Mouse (Mus musculus) brain, embryonic 14.5 days (tissue): ENCODE measurements at regions not wholly inside any gene's neighbourhood (a gene's known extent, or its start where the extent isn't known, plus 50 kb on each side); places are given as distances from the start of the nearest gene placed in this dataset.

Experiments used
- DNase-seq: peaks from one replicate; pipeline ENCODE4 v3.0.0-alpha.2; 2011; ENCODE audit warnings: low read depth
- CTCF ChIP-seq: fragments of 200-500 bp; IDR thresholded peaks from 2 replicates; pipeline ENCODE4 v1.5.1; 2012; ENCODE audit warnings: inconsistent platforms, mild to moderate bottlenecking, moderate library complexity, borderline replicate concordance; ENCODE audit not compliant: insufficient read depth, insufficient read length; ENCODE audit errors: extremely low read depth
- POLR2A ChIP-seq: fragments of 200-500 bp; IDR thresholded peaks from 2 replicates; pipeline ENCODE4 v1.6.1; 2012; ENCODE audit warnings: mild to moderate bottlenecking, inconsistent platforms, borderline replicate concordance; ENCODE audit not compliant: poor library complexity, insufficient read depth, insufficient read length, severe bottlenecking; ENCODE audit errors: extremely low read depth

DNA sequence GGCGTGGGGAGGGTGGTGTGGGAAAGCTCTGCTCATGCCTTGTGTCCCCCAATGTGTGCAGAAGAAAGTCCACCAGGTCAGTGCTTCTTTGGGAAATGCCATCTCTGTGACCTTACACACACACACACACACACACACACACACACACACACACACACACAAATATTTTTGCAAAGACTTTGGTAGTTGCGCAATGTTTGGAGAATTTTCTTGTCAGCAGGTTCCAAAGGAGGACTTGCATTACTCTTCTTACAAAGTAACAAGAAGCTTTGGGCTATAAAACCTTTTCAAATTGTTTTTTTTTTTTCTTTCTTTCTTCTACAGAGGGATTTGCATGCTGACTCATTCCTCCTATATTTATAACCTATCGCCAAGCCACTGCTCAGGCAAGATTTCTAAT, 59.1 kb upstream of the Npvf start:
- TF ChIP-seq CTCF (no peak), POLR2A (no peak)
- no peak for DNase-seq

DNA sequence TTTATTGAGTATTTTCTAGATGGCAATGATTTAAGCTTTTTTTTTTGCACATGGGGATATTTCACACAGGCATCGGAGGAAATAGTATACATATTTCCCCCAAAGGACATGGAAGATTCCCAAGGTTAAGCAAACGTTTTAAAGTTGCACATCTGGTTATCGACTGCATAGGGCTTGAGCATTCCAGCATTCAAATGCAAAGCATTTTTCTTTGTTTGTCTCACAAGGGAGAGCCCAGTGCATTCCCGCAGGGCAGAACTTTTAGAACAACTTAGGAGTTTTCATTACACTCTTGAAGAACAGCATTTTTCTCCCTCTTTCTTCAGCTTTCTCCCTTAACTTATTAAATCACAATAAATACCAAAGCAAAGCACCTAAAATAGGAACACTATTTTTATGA, 64.4 kb upstream of the Npvf start:
- DNase-seq, result no peak
- TF ChIP-seq POLR2A, result no peak
- no peak for TF ChIP-seq CTCF

DNA sequence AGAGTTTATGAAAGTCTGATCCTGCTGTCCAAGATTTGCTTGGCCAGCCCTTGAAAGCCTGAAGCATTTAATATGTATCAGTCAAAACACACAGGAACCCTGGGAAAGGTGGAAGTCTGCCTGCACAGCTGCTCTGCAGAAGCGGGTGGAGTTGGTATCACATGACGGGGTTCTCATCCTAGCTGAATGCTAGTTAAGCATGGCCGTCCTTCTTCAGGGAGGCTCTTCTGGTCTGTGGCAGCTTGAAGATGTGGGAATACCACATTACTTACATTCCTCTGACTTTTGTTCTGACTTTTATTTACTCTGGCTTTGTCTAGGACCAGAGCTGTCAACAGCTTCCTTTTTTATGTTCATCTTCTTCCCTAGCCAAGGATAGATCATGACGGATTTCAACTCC, 66.1 kb upstream of the Npvf start:
- no peak for TF ChIP-seq CTCF
- no peak for TF ChIP-seq POLR2A
- no peak for DNase-seq

DNA sequence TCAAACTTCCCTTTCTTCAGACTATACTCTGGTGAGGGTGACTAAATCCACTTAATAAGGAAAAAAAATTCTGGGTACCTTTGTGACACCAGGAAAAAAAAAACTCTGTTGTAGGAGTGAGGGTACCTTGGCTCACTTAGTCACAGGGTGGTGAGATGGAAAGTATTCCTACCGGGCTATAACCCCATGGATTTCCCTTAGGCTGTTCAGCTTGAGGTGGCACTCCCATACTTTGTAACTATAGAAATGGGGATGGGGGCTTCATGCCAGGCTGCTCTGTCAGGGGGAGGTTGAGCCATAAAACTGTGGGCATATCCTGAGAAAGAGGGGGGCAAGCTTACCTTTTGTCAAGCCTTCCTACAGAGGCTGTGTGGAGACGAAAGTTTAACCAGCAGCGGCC, 71.4 kb upstream of the Npvf start:
- TF ChIP-seq CTCF, result no peak
- no peak for TF ChIP-seq POLR2A
- no peak for DNase-seq

DNA sequence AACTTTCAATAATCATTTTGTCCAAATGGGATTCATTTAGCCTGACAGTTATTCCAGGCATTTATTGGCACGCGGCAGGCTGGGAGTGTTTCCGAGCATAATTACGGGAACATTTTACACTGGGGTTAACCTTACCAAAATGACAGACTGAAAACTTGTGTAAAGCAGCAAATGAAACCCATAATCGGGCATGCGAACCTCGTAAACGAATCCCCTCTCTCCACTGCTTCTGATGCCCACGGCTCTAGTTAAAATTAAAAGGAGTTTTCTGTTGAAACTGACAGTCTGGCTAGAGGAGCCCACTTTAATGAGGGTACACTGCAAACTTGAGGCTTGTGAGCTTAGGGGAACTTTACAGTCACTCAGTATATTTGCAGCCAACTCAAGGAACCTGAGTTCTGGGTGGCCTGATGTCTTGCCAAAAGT, 71.9 kb upstream of the Npvf start:
- TF ChIP-seq POLR2A (no peak), CTCF (no peak)
- peak; percentile 29 for DNase-seq

DNA sequence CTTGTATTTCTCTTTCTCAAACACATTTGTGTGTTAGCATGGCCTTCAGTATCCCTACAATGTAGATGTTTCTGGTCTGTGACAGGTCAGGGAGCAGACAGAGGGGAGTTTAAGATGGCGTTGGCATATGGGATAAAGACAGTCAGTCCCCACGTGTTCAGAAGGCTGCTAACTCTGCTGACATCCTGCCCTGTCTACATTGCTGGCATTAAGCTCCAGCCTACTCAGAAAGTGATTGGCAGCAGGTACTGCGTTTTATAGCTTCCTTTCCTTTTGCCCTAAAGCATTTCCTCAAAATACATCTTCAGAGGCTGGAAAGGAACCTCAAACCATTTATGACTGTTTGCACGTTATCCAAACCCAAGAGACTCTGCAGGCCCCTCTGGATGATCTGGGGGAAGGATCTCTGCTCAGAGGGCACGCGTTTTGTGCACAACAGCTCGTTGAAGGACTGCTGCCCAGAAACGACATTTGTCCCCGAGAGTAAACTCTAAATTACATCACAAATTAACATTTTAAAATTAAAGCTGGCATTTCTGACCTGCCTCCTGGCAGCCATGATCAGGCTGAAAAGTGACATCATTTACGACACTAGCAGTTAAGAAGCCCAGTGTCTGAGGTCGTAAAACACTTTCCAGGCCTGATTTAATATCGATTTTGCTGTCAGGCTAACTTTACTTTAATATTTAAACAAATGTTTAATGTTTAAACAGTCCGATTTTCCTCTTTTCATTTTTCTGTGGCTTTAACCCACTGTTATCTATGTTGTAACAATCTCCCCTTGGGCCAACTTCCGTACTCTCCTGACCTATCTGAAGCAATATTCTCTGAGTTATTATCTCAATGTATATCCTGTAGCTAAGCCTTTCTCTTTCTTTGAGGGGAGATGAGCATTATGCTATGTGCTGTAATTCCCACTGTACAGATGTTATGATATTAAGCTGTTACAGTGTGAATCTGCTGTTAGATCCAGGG, 76.8 kb upstream of the Npvf start:
- no peak for DNase-seq
- no peak for TF ChIP-seq POLR2A
- TF ChIP-seq CTCF, result no peak

DNA sequence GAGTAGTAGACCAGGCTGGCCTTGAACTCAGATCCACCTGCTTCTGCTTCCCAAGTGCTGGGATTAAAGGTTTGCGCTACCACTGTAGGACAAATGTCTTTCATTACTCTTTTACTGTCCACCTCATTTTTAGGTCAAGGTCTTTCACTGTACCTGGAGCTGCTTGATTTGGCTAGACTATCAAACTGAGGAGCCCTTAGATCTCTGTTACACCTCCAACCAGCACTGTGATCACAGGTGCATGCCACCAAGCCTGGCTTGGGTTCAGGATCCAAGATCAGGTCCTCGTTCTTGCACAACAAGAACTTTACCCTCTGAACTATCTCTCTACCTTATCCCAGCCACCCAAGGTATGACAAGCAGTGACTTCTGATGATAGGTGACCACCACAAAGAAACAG, 80.5 kb upstream of the Npvf start:
- TF ChIP-seq CTCF, result no peak
- no peak for TF ChIP-seq POLR2A
- no peak for DNase-seq

DNA sequence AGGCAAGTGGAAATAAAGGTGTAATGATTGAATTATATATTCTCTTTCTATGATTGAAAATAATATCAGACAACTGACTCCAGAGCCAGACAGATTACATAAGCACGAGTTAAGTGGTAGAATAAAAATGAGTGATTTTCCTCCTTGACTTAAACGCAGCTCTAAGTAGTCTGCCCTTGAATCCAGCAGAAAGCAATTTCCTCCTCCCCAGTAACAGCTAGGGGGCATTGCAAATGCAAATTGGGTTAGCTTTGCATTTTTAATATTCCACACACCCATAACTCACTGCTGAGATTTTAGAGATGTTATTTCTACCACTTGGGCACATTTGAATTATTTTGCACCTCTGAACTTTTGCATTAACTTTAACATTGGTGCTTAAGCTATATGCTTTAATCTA, 81.6 kb upstream of the Npvf start:
- peak; percentile 61 for DNase-seq
- TF ChIP-seq CTCF (no peak), POLR2A (no peak)

DNA sequence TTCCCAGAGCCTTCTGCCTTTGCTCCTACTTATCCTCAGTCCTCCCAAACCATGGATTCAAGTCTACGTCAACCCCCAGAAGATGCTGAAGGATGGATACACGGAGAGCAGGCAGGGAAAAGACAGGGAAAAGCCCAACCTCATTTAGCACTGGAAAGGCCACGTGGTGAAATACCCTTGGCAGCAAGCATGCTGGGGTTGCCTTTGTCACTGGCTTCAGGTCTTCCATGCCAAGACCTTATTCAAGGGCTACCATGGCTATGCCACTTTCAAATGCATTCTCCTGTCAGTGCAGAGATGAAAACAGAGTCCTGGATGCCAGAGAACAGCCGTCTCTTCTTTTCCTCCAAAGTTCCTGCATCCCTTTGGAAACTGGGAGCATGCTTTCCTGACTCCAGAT, 87.8 kb upstream of the Npvf start:
- DNase-seq, result no peak

DNA sequence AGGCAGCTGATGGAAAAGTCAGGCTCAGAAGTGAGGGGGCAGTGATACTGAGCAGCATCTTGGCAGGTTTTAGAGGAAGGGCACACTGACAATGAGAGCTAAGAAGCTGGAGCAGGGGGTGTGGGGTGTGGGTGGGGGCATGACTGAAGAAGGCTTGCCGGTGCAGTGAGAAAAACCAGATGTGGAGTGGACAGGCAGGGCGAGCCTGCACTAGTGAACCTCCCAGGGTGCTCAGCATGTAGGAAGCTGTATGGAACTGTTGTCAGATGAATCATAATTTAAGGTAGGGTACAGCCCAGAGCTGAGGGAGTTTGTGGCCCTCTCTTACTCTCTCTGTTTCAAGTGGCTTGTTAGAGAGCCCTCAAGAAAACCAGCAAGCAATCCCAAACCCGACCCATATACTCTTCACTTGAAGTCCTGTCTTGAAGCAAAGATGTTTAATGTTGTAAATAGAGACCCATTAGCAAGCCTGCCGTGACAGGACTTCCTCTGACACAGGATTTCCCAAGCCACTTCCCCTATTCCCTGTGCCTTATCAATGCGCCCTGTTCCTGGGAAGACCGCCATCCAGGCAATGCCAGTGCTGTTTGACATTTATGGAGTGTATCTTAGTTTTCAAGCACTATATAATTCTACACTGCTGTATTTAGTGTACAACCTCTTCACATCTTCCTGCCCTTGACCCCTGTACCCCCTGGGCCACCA, 90.4 kb upstream of the Npvf start:
- TF ChIP-seq POLR2A, result no peak
- no peak for TF ChIP-seq CTCF
- no peak for DNase-seq

More for the DNA sequence above, 87.8 kb upstream of the Npvf start:
- TF ChIP-seq POLR2A (no peak), CTCF (no peak)

DNA sequence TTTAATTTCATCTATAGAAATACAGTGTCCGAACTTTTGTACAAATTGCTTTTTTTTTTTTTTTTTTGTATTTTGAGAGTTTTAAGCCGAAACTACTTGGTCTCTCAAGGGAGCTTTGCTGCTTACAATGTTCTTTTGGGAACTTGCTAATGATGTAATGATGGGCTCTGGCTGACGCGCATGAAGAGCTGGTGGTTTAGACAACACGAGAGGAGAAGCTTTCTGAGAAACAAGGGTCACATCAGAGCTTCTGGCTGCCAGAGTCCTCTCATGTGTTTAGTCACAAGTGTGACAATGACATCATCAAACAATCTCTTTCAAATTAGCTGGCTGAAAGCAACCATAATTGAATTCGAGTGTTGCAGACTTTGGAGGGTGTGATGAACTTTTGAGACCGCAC, 98.9 kb upstream of the Npvf start:
- DNase-seq, result no peak
- TF ChIP-seq CTCF, result no peak
- TF ChIP-seq POLR2A, result no peak

DNA sequence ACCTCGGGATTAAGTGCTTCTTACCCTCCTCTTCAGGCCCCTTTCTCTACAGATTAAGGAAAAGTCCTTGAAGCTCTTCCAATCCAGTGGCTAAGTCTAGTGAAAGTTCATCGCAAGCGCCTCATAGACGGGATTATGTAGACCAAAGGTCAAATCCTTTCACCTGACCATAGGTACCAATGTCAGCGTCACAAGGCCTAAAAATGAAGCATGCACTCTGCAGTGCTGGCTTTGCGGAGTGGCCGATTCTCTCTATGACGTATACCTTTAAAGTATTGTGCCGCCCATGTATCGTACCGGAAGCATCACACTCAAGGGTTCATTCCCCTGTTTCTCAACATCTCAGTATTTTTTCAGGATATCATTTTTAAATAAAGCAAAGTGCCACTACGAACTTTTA, 100.5 kb upstream of the Npvf start:
- TF ChIP-seq POLR2A (no peak), CTCF (no peak)
- DNase-seq, result no peak

DNA sequence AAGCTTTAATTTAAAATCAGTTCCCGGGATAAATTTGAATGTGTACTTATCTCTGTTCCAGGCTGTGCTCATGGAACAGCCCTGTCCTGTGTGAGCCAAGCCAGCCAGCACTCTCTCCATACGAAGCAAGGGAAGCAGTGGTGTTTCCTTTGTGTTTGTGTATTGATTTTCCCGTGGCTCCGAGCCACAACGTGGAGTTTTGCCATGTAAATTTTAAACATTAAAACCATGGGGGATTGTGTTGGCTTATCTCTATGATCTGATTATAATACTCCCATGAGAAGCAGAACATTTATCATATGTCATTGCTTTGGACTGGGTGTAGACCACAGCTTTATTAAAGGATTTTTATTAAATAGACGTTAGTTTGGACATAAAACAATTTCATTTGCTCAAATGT, 106.1 kb upstream of the Npvf start:
- no peak for TF ChIP-seq CTCF
- no peak for TF ChIP-seq POLR2A
- DNase-seq, result no peak
